Mouse (Mus musculus) lung, adult 2 months (tissue): ENCODE results near the gene Rnf11.

Experiments
- CTCF ChIP-seq: fragments of 200-500 bp; IDR thresholded peaks from 2 replicates; pipeline ENCODE4 v1.5.1; 2011; ENCODE audit warnings: mild to moderate bottlenecking, low read length, control low read depth; ENCODE audit not compliant: insufficient read depth
- POLR2A ChIP-seq: fragments of 200-500 bp; IDR thresholded peaks from 2 replicates; pipeline ENCODE4 v1.6.1; 2011; ENCODE audit warnings: low read depth, mild to moderate bottlenecking, control low read depth, low read length, borderline replicate concordance; ENCODE audit errors: extremely low read depth

- TF ChIP-seq CTCF (no peak), POLR2A (no peak)
Measured at GRCm38 (mm10) chr4:109423438-109423837, 61.1 kb downstream of the Rnf11 start.
